Mouse (Mus musculus): ENCODE data around the gene Gna13. TPM values are rescaled to one million over a fixed set of nuclear protein-coding genes. Genes with fewer than 3 reads are reported as not detected.
"Not testable (repeated sequence)": the region's sequence is repeated elsewhere in the genome, so short reads cannot be mapped to it uniquely, and the experiment has no call there.

Gene Gna13
- polyA plus RNA-seq (2017; shearing (Covaris generic)): 10 to 100 TPM; 55.1 to 57.8 TPM

- peak; percentile 59 for ATAC-seq
These were observed at the start of gene Gna13 for GRCm38 (mm10) chr11:109362463-109363190. Gna13 (plus strand) TSS chr11:109362831.

DNA sequence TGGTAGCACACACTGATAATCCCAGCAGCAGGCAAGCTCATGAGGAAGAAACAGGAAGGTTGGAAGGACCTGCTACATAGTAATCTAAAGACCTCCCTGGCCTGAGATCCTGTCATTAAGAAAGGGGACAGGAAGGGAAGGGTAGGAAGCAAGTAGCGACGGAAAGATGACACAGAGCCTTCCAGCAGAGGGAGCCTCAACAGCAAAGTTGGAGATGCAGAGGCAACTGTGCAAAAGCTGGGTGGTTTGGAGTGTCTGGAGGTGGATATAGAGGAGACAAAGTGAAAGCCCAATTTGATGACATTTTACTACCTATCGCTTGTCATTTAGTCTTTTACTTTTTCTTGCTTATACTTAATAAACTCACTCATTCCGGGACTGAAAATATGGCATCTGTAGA lies 45.7 kb upstream of the Gna13 start:
- ATAC-seq: peak; percentile 48

DNA sequence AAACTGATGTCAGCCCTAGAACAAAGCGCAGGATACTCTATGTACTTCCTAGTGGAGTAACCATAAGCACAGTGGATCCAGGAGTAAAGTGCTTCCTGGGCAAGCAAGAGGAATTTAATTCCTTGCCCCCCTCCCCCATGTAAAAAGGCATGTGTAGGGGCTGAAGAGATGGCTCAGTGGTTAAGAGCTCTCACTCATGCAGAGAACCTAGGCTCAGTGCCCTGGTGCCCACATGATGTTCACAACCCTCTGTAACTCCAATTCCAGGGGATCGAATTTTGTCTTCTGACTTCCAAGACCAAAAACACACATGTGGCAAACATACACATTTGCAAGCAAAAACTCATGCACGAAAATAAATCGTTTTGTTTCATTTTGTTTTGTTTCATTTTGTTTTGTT lies 43.2 kb upstream of the Gna13 start:
- no peak for ATAC-seq

DNA sequence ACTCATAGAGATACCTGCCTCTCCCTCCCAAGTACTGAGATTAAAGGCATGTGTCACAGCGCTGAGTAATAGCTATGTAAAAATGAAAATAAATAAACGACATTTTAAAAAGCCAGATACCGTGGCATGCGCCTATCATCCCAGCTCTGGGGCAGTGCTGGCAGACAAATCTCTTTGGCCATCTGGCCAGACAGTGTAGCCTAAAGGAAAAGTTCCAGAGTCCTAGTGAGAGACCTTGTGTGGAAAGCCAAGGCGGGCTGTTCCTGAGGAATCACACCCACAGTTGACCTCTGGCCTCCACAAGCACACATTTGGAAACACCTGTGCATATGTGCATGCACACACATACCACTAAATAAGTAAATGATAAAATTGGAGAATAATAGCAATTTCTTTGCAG lies 42.7 kb upstream of the Gna13 start:
- ATAC-seq: no peak

DNA sequence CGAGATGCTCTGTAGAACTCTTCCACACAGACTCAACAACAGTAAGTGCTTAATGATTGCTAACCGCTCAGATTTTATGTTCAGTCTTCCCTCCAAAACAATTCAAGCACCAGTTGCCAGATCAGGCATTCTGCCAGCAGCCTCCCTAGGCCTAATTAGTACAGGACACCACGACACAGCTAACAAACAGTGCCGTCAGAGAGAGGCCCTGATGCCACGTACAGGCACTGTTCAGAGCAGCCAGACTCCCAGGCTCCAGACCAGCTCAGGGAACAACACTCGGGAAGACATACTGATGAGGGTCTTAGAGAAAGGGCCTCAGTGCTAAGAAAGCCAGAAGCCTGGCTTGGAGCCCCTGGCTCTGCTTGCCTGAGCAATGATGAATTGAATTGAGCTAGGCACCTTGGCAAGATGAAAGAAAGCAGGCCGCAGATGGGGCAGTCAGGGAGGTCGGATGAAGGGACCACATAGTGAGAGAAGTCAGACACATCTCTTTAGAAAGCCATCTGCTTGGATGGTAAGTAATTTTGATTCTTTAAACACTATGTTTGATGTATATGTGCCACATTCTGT lies 42.2 kb upstream of the Gna13 start:
- ATAC-seq: no peak

DNA sequence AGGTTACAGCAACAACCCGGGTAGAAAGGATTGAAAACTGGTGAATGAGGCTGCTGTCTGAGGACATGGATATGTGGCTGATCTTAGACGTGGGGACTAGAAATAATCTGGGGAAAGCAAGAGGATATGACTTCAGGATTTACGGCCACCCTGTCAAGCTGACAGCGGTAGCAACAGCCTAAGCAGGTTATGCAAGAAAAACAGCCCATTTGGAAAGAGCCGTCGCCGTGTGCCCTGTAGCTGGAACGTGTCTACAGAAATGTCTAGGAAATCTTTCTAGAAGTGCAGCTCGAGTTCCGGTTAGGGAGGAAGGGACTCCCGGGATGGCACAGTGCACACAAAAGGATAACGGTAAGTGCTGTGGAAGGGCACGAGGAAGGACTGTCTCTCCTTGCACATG lies 36.4 kb upstream of the Gna13 start:
- ATAC-seq: no peak

DNA sequence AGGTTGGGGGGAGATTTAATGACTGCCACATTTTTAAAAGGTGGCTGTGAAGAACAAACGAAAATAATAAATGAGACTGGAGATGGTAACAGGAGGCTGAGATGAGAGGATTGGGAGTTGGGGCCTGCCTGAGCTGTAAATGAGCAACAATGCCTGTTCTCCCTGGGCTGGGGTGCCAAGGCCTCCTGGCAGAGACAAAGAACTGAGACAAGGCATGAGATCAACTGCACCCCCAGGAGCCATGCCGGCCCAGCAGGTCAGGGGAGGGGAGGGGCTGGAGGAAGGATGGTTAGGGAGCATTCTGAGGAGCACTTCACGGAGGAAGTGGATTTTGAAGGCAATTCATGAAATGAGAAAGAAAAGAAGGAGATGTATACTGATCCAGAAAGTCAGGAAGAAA lies 35.2 kb upstream of the Gna13 start:
- no peak for ATAC-seq

DNA sequence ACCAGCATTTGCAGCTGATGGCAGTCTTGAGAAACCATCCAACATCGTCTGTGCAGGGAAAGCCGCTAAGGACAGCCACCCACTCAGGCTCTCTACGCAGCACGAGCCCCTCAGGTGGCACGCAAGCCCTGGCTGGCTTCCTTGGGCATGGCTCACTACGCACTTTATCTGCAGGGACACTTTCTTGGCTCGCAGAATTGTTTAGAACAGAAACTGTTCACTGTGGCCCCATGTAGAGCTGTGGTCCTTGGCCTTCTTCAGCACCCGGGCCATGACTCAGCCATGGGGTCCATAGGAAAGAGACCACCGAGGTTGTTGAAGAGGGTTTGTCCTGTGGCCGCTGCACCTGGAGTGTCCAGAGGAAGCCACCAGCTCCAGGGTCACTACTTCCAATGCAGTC lies 34.7 kb upstream of the Gna13 start:
- ATAC-seq: no peak

DNA sequence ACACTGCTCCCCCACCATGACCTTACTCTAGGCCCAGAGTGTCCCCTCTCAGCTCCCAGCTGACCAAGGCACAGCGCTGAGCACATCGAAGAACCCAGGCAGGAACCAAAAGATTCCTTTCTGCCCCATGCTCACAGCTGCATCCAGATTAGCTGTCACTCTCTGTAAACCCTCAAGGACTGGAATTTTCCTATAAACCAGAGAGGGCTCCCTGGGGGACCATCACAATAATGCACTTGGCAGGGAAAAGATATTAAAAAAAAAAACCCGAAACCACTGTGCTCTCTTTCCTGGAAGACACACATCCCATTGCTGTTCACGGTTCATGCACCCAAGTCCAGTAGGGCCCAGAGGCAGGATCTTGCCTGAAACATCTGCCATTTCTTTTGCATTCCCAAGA lies 33.3 kb upstream of the Gna13 start:
- ATAC-seq: no peak

DNA sequence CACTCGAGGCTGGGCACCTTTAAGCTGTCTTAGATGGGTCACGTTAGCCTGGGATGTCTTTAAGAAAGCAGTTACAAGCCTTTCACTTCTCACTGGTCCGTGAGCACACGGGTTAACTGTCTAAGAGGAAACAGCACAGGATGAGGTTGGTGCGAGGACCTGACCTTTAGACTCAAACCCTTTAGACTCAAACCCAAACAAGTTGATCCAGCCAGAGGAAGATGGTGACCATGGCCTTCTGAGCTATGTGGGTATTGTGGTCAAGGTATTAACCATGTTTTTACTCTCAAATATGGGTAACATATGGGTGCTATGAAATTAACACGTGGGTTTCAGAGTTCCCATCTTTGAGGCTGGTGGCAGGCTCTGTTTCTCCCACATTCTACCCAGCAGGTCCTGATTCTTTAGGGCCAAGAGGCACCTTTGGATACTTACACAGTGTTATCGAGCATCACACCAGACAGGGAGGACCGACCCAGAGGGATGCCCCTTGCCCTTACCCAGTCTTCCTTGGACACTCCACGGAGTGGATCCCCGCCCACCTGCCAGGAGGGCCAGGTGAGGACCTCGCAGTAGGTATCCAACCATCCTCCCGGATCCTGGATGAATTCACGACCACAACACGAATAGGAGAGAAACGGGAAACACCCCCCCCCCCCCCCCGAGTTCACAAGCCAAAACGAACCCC lies 31.8 kb upstream of the Gna13 start:
- peak; percentile 2 for ATAC-seq

DNA sequence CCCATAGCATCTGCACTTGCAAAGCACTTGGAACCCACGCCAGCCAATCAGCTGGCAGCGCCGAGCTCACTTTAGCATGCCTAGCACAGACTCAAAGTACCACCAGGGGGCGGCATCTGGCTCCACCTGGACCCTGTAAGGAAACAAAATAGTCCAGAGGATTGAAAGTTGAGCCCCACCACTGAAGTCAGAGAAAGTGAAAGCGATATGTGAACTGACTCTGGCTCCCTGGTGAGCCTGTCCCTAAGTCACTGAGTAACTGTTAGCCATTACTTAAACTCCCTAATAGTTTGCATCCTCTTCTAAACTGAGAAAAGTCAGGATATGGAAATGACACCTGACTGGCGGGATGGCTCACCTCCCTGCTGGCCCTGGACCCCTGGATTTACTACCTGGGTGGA lies 31.2 kb upstream of the Gna13 start:
- ATAC-seq: peak; percentile 98

- ATAC-seq: no peak
These were observed 29.9 kb upstream of the Gna13 start for GRCm38 (mm10) chr11:109332722-109333121.

- ATAC-seq: no peak
These were observed 27.9 kb upstream of the Gna13 start for GRCm38 (mm10) chr11:109334773-109335172.

DNA sequence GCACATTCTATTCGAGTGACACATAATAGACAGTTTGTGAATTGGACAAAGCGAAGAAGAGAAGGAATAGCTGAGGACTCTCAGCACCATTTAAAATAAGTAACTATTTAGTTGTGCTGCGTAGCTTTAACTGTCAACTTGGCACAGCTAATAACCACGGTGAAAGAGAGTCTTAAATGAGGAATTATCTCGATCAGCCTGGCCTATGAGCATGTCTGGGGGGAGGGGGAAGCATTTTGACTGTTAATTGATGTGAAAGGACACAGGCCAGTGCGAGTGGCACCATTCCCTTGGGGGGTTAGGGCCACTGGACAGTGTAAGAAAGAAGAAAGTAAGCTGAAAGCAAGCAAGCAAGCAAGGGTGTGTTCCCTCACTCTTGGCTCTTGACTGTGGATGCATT lies 26.7 kb upstream of the Gna13 start:
- ATAC-seq: no peak

GRCm38 (mm10) chr11:109339155-109339938 lies 23.3 kb upstream of the Gna13 start:
- ATAC-seq: no peak

DNA sequence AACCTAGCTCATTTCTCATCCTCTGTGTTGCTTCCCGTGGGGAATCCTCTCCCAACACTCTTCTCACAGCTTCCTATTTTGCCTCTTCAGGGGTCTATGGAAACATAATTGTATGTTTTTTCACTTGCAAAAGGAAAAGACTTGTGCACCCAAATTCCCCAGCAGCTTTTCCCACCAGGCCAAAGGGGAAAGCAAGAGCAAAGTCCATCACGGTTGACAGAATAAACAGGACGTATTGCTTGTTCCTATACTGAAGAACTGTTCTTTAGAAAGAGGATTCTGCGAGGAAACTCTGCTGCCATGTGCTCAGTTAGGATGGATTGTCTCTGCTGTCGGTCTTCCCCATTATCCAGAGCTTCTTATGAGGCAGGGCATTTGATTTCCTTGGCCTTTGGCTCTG lies 22.1 kb upstream of the Gna13 start:
- ATAC-seq: no peak

- not testable (repeated sequence) for ATAC-seq
These were observed 20.0 kb upstream of the Gna13 start for GRCm38 (mm10) chr11:109342666-109343065.

- ATAC-seq: no peak
These were observed 19.1 kb upstream of the Gna13 start for GRCm38 (mm10) chr11:109343558-109343957.

GRCm38 (mm10) chr11:109343991-109344599 lies 18.5 kb upstream of the Gna13 start:
- ATAC-seq: no peak

- peak; percentile 96 for ATAC-seq
These were observed 15.2 kb upstream of the Gna13 start for GRCm38 (mm10) chr11:109347242-109347959.

DNA sequence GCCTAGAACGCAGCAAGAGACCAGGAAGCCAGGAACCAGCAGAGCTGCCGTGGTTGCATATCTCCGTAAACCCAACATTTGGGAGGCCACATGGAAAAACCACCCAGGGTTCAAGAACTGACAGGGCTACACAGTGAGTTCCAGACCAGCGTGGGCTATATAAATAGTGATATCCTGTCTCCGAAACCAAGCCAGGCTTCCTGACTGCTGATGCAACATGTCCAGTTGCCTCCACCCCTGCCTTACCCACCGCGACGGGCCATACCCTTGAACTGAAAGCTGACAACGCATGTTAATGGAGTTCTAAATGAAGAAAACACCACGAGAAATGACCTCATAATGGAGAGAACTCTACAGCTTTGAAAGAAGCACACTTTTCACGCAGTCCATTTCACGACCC lies 14.2 kb upstream of the Gna13 start:
- no peak for ATAC-seq
